Mouse (Mus musculus) CH12.LX (cell line): ENCODE results near the gene Mrnip.

ENCODE experiments used
- CTCF ChIP-seq, 2 experiments: IDR thresholded peaks in 1 of 2; conservative IDR thresholded peaks in 1 of 2; 2 replicates each; pipeline ENCODE4 v1.5.1; 2011 to 2012; ENCODE audit warnings: low read depth in 2 of 2, low read length in 2 of 2, improper control_type of control experiment in 1 of 2, inconsistent platforms in 1 of 2, mild to moderate bottlenecking in 1 of 2, moderate library complexity in 1 of 2
- MAX ChIP-seq: IDR thresholded peaks from 2 replicates; pipeline ENCODE4 v1.6.1; 2011; ENCODE audit warnings: low read length, improper control_type of control experiment
- ZMIZ1 ChIP-seq: IDR thresholded peaks from 2 replicates; pipeline ENCODE4 v1.6.1; 2012; ENCODE audit warnings: low read depth, mild to moderate bottlenecking, inconsistent platforms, low read length, improper control_type of control experiment

DNA sequence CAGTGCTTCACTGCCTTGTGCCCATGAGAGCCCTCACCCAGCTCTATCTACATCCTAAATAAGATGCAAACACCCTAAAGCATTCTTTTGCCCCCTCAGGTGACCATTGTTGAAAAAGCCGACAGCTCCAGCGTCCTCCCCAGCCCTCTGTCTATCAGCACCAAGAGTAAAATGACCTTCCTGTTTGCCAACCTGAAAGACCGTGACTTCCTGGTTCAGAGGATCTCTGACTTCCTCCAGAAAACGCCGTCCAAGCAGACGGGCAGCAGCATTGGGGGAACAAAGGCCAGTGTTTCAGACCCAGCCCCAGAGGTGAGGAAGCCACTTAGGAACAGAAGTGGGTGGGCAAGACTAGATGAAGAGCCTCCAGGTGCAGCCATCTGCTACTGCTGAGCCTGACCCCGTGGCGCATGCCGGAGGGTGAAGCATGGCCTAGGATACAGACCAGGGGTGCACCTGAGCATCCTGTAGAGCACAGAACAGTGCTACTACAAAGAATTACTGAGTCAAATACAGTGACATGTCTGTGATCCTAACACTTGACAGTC is 24.6 kb upstream of the Mrnip start:
- TF ChIP-seq ZMIZ1 (no peak), MAX (no peak), CTCF (conservative IDR thresholded peaks at IDR 0.05 in 1 of 2, IDR thresholded peaks at IDR 0.05 in 1 of 2; ENCODE audit: low read depth in 2 of 2, low read length in 2 of 2) (no peak)
